Comparison of ENCODE assay signal across 15 mouse cellular contexts in the genomic region with DNA sequence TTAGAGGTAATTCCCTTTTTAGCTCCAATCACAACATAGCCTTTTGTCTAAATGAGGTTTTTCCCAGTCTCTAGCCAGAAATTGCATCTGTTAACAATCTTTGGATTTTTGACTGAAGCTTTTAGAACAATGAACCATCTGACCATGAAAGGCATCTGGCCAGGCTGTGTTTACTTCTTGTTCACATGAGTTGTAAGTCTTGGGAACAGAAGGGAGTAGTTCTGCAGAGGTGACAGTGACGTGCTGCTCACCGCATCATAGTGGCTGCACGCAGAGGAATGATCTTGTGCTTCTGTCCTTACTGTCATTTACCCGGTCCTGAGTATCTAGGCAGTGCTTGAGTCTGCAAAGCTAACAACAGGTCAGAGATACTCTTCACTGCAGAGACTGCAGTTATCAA.
DNase-seq lines count a peak whose midpoint lies in the region; ATAC-seq lines count a peak whose summit lies in the region.
"Had no signal": no experiment of that assay in that cellular context is flagged by ENCODE, and none has a peak within 500 bp of the region (broad histone marks: within the 10 kb centered on the region; RNA-seq: fewer than 3 reads in every experiment).

No protein-coding gene starts in this region.

- peak; percentile 36 for DNase-seq in gastrocnemius, postnatal 14 days
- DNase-seq in gastrocnemius, postnatal 25 days: no peak
- DNase-seq in layer of hippocampus, adult 18-20 months (ENCODE audit: low spot score in 2 of 2): peak; percentile 21 to 51
- DNase-seq in layer of hippocampus, adult 8-10 months (ENCODE audit: low spot score in 2 of 2): no peak
- DNase-seq in retina, postnatal 1 day: no peak
- no peak for DNase-seq in right cerebral cortex, postnatal 14 days
- DNase-seq: right cerebral cortex, postnatal 4 days; thymus, postnatal 14 days had no signal

- peaks cover 21% of the 10 kb centered on the region; the same call in 1 of the 2 replicates for H3K4me1 ChIP-seq in embryonic facial prominence, embryonic 15.5 days
- H3K4me1 ChIP-seq in midbrain, embryonic 16.5 days (ENCODE audit: control insufficient read depth, insufficient read depth, low read length): peaks cover 32% of the 10 kb centered on the region
- H3K4me1 ChIP-seq: liver, embryonic 15.5 days had no signal

- no peak overlapping the region for H3K4me3 ChIP-seq in embryonic facial prominence, embryonic 15.5 days (replicated peaks)
- no peak overlapping the region for H3K4me3 ChIP-seq in midbrain, embryonic 16.5 days (ENCODE audit: low read depth, low read length)
- H3K4me3 ChIP-seq: erythroblast, embryonic 14.5 days; liver, embryonic 15.5 days; myocyte had no signal

- ATAC-seq in embryonic facial prominence, embryonic 15.5 days (ENCODE audit: insufficient number of reproducible peaks, low FRiP score, low TSS enrichment, low read depth): no peak
- ATAC-seq in midbrain, embryonic 16.5 days: no peak
- ATAC-seq: activated CD4-positive, CD25-positive, alpha-beta regulatory T cell, adult 4 months; hindbrain, postnatal 0 days had no signal

- H3K9ac ChIP-seq in embryonic facial prominence, embryonic 15.5 days: no peak overlapping the region
- H3K9ac ChIP-seq in midbrain, embryonic 16.5 days (ENCODE audit: low read depth, low read length): no peak overlapping the region
- H3K9ac ChIP-seq: liver, embryonic 15.5 days had no signal

- peaks cover 16% of the 10 kb centered on the region for H3K36me3 ChIP-seq in embryonic facial prominence, embryonic 15.5 days
- H3K36me3 ChIP-seq in midbrain, embryonic 16.5 days (ENCODE audit: control insufficient read depth, insufficient read depth, low read length): peaks cover 8% of the 10 kb centered on the region

- H3K27me3 ChIP-seq in embryonic facial prominence, embryonic 15.5 days: no peaks in the 10 kb centered on the region
- no peaks in the 10 kb centered on the region for H3K27me3 ChIP-seq in midbrain, embryonic 16.5 days (ENCODE audit: control insufficient read depth, insufficient read depth, low read depth, low read length)
- H3K27me3 ChIP-seq: liver, embryonic 15.5 days had no signal

- no peaks in the 10 kb centered on the region for H3K9me3 ChIP-seq in embryonic facial prominence, embryonic 15.5 days (replicated peaks)
- no peaks in the 10 kb centered on the region for H3K9me3 ChIP-seq in midbrain, embryonic 16.5 days (replicated peaks; ENCODE audit: control insufficient read depth, low read length, poor library complexity, severe bottlenecking)
- H3K9me3 ChIP-seq: liver, embryonic 15.5 days had no signal

- WGBS in embryonic facial prominence, embryonic 15.5 days: 44% methylated on average over 4 of the region's 4 CpGs
- 62% methylated on average over 4 of the region's 4 CpGs for WGBS in midbrain, embryonic 16.5 days

- H3K27ac ChIP-seq in embryonic facial prominence, embryonic 15.5 days (replicated peaks): peak overlapping the region; percentile 12; the same call in 1 of the 2 replicates
- H3K27ac ChIP-seq in midbrain, embryonic 16.5 days (ENCODE audit: low read length): peak overlapping the region; percentile 43
- H3K27ac ChIP-seq: hindbrain, postnatal 0 days; liver, embryonic 15.5 days had no signal

- no peak overlapping the region for H3K4me2 ChIP-seq in embryonic facial prominence, embryonic 15.5 days (replicated peaks)
- H3K4me2 ChIP-seq in midbrain, embryonic 16.5 days (ENCODE audit: low read length): no peak overlapping the region
- H3K4me2 ChIP-seq: liver, embryonic 15.5 days had no signal

- intact Hi-C loops in gastrocnemius, postnatal 14 days (cut with DNase I; ENCODE audit: low total_unique reads): no loop called here

Comparison
In these comparisons a context has a peak if more than half of its experiments do, and no peak if none do; other contexts are left out.
1. DNase-seq: peak in gastrocnemius, postnatal 14 days (single experiment) and layer of hippocampus, adult 18-20 months (2 of 2); none in gastrocnemius, postnatal 25 days (single experiment), layer of hippocampus, adult 8-10 months (0 of 2), retina, postnatal 1 day (single experiment) and right cerebral cortex, postnatal 14 days (single experiment).